Mouse (Mus musculus): ENCODE results near the gene Hif1an.

- TF ChIP-seq CTCF (conservative IDR thresholded peaks at IDR 0.05; ENCODE audit: insufficient read depth, insufficient read length, low read depth, low read length) (no peak), POLR2A (IDR thresholded peaks at IDR 0.05; ENCODE audit: low read depth, low read length) (no peak)
These were observed 46.9 kb upstream of the Hif1an start for GRCm38 (mm10) chr19:44515769-44516168.
